Mouse (Mus musculus): Measurements from ENCODE around the gene Prelp. TPM values are rescaled to one million over a fixed set of nuclear protein-coding genes. Genes with fewer than 3 reads are reported as not detected.

Prelp gene
- polyA plus RNA-seq, 1 experiment = 14.2 TPM

DNA sequence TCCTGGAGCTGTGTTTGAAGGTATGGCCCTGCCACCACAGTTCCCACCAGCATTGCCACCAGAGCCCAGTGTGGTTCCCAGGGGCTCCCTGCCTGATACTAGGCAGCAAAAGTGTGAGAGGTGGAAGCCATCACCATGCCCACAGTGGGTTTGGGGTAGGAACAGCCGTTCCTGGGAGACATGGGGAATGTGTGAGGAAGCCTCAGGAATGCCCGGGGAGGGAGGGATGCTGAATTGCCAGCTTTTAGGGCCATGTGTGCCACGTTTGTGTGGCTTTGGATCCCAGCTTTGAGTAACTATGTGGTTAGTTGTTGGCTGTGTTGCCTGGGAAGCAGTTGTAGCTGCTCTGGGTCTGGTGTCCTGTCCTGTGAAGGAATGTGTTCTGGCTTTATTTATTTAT lies 20.7 kb upstream of the Prelp start:
- TF ChIP-seq POLR2A (IDR thresholded peaks at IDR 0.05; ENCODE audit: low read depth, low read length) (no peak), CTCF (IDR thresholded peaks at IDR 0.05; ENCODE audit: extremely low read depth, insufficient read length, insufficient replicate concordance, low read depth, low read length) (no peak)
- Histone ChIP-seq H3K36me3 (ENCODE audit: control insufficient read depth, insufficient read depth, low read length) (no peaks in the 10 kb centered on the region), H3K4me1 (ENCODE audit: control insufficient read depth, insufficient read depth, insufficient read length, low read length) (peaks cover 3% of the 10 kb centered on the region), H3K27ac (ENCODE audit: insufficient read depth, low read depth, low read length) (no peak overlapping the region), H3K4me3 (ENCODE audit: low read depth, low read length) (no peak overlapping the region), H3K27me3 (ENCODE audit: control insufficient read depth, insufficient read depth, low read length) (no peaks in the 10 kb centered on the region)
- whole genome bisulfite sequencing = 86% methylated on average over 3 of the region's 3 CpGs

DNA sequence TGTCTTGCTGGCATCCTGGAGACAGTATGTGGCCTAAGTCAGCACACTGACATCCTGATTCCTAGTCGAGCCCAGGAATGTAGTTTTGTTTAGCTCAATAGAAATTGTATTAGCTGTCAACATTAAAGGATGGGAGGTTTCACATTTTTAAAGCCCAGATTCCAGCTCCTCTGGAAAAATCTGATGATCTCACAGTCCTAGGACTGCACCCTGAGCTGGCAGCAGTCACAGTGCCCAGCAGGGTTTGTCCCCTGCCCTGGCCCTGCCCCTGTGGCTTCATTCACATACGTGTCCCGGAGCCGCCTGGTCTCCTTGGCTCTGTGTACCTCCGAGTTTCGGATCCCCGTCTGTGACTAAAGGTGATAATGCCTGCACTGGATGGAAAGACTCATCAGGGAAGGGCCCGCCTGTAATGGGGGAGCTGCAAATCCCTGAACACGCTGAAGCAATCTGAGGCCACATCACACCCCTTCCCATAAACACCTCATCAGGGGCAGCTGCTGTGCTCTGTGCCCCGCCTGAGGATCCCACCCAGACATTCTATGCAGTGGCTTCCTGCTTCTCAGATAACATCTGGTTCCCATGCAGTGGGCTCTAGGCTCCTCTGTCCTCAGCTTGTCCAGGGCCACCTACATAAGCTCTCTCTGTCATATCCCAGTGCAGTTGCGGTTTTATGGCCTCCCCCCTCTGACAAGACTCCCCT lies 20.1 kb upstream of the Prelp start:
- 82% methylated on average over 11 of the region's 11 CpGs for WGBS
- Histone ChIP-seq H3K4me3 (ENCODE audit: low read depth, low read length) (no peak overlapping the region), H3K4me1 (ENCODE audit: control insufficient read depth, insufficient read depth, insufficient read length, low read length) (peaks cover 3% of the 10 kb centered on the region), H3K27me3 (ENCODE audit: control insufficient read depth, insufficient read depth, low read length) (no peaks in the 10 kb centered on the region), H3K27ac (ENCODE audit: insufficient read depth, low read depth, low read length) (no peak overlapping the region), H3K36me3 (ENCODE audit: control insufficient read depth, insufficient read depth, low read length) (no peaks in the 10 kb centered on the region)
- TF ChIP-seq POLR2A (IDR thresholded peaks at IDR 0.05; ENCODE audit: low read depth, low read length) = no peak
- no peak for TF ChIP-seq CTCF (IDR thresholded peaks at IDR 0.05; ENCODE audit: extremely low read depth, insufficient read length, insufficient replicate concordance, low read depth, low read length)

DNA sequence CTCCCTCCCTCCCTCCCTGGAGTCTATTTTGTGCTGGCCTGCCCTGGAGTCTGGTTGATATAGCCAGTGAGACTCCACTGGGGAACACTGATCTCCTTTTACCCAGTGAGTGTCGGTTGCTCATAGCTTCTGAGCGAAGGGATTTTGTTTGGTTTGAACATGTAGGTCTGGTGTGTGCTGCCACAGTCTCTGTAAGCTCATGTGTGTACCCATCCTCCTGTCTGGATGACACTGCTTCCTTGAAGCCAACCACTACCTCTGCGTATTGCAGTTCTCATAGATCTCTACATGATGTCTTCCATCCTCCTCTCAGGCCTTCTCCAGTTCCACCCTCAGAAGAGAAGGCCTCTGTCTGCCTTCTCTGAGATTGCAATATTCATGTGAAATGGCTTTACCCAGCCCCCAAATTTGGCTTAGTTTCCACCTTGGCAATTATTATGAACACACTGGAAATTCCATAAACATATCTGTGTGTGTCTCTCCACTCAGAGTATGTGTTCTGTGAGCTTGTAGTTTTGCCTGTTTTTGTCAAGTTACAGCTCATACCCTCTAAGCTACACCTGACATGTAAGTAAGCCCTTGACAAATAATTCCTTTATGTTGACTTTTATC lies 19.4 kb upstream of the Prelp start:
- H3K36me3 ChIP-seq (ENCODE audit: control insufficient read depth, insufficient read depth, low read length) = no peaks in the 10 kb centered on the region
- 89% methylated on average over 3 of the region's 3 CpGs for WGBS
- TF ChIP-seq CTCF (IDR thresholded peaks at IDR 0.05; ENCODE audit: extremely low read depth, insufficient read length, insufficient replicate concordance, low read depth, low read length) (no peak), POLR2A (IDR thresholded peaks at IDR 0.05; ENCODE audit: low read depth, low read length) (no peak)
- H3K4me3 ChIP-seq (ENCODE audit: low read depth, low read length) = no peak overlapping the region
- H3K4me1 ChIP-seq (ENCODE audit: control insufficient read depth, insufficient read depth, insufficient read length, low read length) = peaks cover 3% of the 10 kb centered on the region
- H3K27me3 ChIP-seq (ENCODE audit: control insufficient read depth, insufficient read depth, low read length) = 0 out of 2 replicates have a peak, but pooled peaks cover 3% of the 10 kb centered on the region
- H3K27ac ChIP-seq (ENCODE audit: insufficient read depth, low read depth, low read length) = no peak overlapping the region

DNA sequence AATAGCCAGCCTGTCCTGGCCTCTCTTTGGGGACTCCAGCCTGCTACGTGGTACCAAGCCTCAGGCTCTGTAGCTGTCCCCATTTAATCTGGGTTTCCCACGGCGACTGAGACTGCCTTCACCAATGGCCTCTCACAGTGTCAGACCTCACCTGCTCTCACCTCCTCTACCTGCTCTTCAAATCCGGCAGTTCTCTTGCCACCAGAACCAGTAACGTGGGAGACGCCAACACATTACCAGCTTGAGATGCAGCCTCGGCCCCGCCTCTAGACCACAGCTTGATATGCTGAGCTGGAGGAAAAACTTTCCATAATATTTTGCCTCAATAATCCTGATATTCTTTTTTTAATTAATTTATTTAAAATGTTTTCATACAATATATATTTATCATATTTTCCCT lies 18.5 kb upstream of the Prelp start:
- H3K27ac ChIP-seq (ENCODE audit: insufficient read depth, low read depth, low read length) = no peak overlapping the region
- TF ChIP-seq CTCF (IDR thresholded peaks at IDR 0.05; ENCODE audit: extremely low read depth, insufficient read length, insufficient replicate concordance, low read depth, low read length) (no peak), POLR2A (IDR thresholded peaks at IDR 0.05; ENCODE audit: low read depth, low read length) (no peak)
- H3K36me3 ChIP-seq (ENCODE audit: control insufficient read depth, insufficient read depth, low read length) = no peaks in the 10 kb centered on the region
- H3K4me1 ChIP-seq (ENCODE audit: control insufficient read depth, insufficient read depth, insufficient read length, low read length) = no peaks in the 10 kb centered on the region; the same call in 1 of the 2 replicates
- H3K4me3 ChIP-seq (ENCODE audit: low read depth, low read length) = no peak overlapping the region
- 97% methylated on average over 8 of the region's 8 CpGs for WGBS
- 0 out of 2 replicates have a peak, but pooled peaks cover 3% of the 10 kb centered on the region for H3K27me3 ChIP-seq (ENCODE audit: control insufficient read depth, insufficient read depth, low read length)

DNA sequence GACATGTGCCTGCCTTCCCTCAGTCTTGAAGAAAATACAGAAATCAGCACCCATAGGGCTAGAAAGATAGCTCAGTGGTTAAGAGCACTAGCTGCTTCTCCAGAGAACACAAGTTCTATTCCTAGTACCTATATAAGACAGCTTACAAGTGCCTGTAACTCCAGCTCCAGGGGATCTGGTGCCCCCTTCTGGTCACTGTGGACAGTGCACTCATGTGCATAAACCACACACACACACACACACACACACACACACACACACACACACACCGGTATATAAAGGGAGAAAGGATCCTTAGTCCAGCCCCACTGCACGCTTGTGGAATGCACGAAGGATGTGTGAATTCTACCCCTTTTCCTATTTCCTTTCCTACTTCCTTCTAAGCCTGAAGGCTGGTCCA lies 15.0 kb upstream of the Prelp start:
- Histone ChIP-seq H3K36me3 (ENCODE audit: control insufficient read depth, insufficient read depth, low read length) (no peaks in the 10 kb centered on the region), H3K27ac (ENCODE audit: insufficient read depth, low read depth, low read length) (no peak overlapping the region), H3K27me3 (ENCODE audit: control insufficient read depth, insufficient read depth, low read length) (0 out of 2 replicates have a peak, but pooled peaks cover 3% of the 10 kb centered on the region), H3K4me1 (ENCODE audit: control insufficient read depth, insufficient read depth, insufficient read length, low read length) (peaks cover 3% of the 10 kb centered on the region; the same call in 1 of the 2 replicates), H3K4me3 (ENCODE audit: low read depth, low read length) (no peak overlapping the region)
- WGBS = 92% methylated on average over 3 of the region's 3 CpGs
- TF ChIP-seq CTCF (IDR thresholded peaks at IDR 0.05; ENCODE audit: extremely low read depth, insufficient read length, insufficient replicate concordance, low read depth, low read length) = no peak
- no peak for TF ChIP-seq POLR2A (IDR thresholded peaks at IDR 0.05; ENCODE audit: low read depth, low read length)

DNA sequence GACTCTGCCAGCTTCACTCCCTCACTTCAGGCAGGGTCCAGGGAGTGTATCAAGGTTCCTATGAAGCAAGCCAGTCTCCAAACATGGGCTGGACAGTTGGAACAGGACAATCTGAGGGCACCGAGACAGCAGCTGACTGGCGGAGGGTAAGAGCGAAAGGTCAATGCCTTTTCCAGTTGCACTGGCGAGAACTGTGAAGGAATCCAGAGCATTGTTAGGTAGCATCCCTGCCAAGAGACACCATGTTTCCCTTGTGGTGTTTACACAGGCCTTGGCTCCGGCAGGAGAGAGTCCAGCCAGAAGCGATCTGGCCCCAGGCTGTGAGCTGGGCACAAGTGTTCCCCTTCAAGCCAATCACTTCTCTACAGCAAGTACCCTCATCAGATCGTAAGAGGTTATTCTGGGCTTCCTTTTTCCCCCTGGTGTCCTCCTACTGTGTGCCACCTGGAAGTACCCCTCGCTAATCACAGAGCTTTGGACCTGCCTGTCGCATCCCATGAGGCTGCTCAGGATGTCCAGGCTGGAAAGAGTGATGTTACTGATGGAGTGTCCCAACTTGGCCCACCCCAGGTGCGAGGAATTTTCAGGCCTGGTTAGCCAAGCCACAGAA lies 13.2 kb upstream of the Prelp start:
- WGBS = 85% methylated on average over 10 of the region's 10 CpGs
- TF ChIP-seq CTCF (IDR thresholded peaks at IDR 0.05; ENCODE audit: extremely low read depth, insufficient read length, insufficient replicate concordance, low read depth, low read length) (no peak), POLR2A (IDR thresholded peaks at IDR 0.05; ENCODE audit: low read depth, low read length) (no peak)
- Histone ChIP-seq H3K4me1 (ENCODE audit: control insufficient read depth, insufficient read depth, insufficient read length, low read length) (peaks cover 3% of the 10 kb centered on the region; the same call in 1 of the 2 replicates), H3K36me3 (ENCODE audit: control insufficient read depth, insufficient read depth, low read length) (no peaks in the 10 kb centered on the region), H3K4me3 (ENCODE audit: low read depth, low read length) (no peak overlapping the region), H3K27ac (ENCODE audit: insufficient read depth, low read depth, low read length) (0 out of 2 replicates have a peak overlapping the region, but pooled peaks have one; percentile 13), H3K27me3 (ENCODE audit: control insufficient read depth, insufficient read depth, low read length) (0 out of 2 replicates have a peak, but pooled peaks cover 3% of the 10 kb centered on the region)
